Mouse (Mus musculus): ENCODE results near the gene Trim41. TPM values are rescaled to one million over a fixed set of nuclear protein-coding genes. Genes with fewer than 3 reads are reported as not detected.
"Not testable (repeated sequence)": the region's sequence is repeated elsewhere in the genome, so short reads cannot be mapped to it uniquely, and the experiment has no call there.

Gene Trim41
- polyA plus RNA-seq, 1 experiment: 19.9 TPM

- no peak for DNase-seq (ENCODE audit: low read depth, low spot score)
- 85% methylated on average over 10 of the region's 10 CpGs for WGBS
These were observed 21.9 kb upstream of the Trim41 start for GRCm38 (mm10) chr11:48838879-48839680.

GRCm38 (mm10) chr11:48838181-48838797, 21.1 kb upstream of the Trim41 start:
- no peak for DNase-seq (ENCODE audit: low read depth, low spot score)
- 1% methylated on average over 16 of the region's 16 CpGs for WGBS

GRCm38 (mm10) chr11:48837310-48838180, 20.4 kb upstream of the Trim41 start:
- 1% methylated on average over 77 of the region's 77 CpGs for WGBS
- no peak for DNase-seq (ENCODE audit: low read depth, low spot score)

GRCm38 (mm10) chr11:48836990-48837309, 19.8 kb upstream of the Trim41 start:
- no peak for DNase-seq (ENCODE audit: low read depth, low spot score)
- 19% methylated on average over 11 of the region's 11 CpGs for WGBS

GRCm38 (mm10) chr11:48835923-48836322, 18.8 kb upstream of the Trim41 start:
- 79% methylated on average over 6 of the region's 6 CpGs for WGBS
- no peak for DNase-seq (ENCODE audit: low read depth, low spot score)

DNA sequence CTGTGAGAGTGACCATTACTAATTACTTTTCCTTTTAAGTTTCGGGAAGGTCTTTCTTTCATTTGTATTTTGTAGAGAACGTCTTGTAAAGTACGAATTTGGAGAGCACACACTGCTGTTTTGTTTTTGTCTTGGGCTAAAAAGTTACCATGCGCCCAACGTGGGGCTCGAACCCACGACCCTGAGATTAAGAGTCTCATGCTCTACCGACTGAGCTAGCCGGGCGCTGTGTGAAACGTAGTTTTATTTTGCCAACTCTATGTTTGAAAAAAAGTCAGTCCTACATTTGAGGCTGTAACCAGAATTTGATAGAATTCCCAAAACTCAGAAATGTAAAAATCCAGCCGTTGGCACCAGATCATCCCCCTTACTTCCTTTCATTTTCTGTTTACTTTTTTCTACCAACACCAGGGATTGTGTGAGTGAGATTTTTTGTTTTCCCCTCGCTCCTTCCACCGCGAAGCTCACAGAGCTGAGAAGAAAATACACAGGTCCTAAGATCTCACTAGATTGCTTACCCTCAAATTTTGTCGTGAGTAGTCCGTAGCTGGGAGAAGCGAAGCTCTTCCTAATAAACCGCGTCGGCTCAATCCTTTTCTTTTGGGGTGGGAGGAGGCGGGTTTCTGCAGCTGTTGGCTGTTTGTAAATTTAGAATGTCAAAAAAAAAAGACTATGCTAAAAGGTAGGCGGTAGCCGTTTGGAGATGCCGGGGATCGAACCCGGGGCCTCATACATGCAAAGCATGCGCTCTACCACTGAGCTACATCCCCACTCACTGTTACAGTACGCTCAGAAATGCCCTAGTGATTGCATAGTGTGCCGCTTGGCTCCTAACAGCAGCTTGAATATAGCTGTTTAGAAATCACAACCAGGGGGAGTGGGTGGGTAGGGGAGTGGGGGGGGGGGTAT, 16.8 kb upstream of the Trim41 start:
- no peak for DNase-seq (ENCODE audit: low read depth, low spot score)
- WGBS: under 1% methylated on average over 30 of the region's 30 CpGs

DNA sequence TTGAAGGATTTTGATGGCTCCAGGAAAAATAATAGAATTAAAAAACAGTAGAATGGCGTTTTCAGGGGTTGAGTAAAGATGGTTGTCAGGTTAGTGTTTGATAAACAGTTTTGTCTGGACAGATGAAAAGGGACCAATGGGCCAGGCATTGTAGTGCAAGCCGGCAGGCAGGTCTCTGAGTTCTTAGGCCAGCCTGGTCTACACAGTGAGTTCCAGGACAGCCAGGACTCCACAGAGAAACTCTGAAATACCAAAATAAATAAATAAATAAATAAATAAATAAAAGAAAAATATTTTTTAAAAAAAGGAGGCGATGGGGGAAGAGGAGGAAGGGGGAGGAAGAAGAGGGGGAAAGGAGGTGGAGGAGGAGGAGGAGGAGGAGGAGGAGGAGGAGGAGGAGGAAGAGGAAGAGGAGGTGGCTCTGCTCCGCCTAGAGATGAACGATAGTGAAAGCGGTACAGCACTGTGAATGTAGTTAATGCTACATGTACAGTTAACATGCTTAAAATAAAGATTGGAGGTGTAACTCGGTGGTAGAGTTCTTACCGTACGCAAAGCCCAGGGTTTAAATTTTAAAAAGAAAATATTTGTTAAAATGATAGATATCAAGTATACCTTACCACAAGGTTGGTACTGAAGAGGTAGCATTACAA, 16.1 kb upstream of the Trim41 start:
- WGBS: 31% methylated on average over 9 of the region's 9 CpGs
- DNase-seq (ENCODE audit: low read depth, low spot score): no peak

GRCm38 (mm10) chr11:48831273-48831672, 14.1 kb upstream of the Trim41 start:
- DNase-seq (ENCODE audit: low read depth, low spot score): no peak
- 74% methylated on average over 2 of the region's 2 CpGs for WGBS

GRCm38 (mm10) chr11:48830279-48830678, 13.1 kb upstream of the Trim41 start:
- 62% methylated on average over 2 of the region's 2 CpGs for WGBS
- no peak for DNase-seq (ENCODE audit: low read depth, low spot score)

DNA sequence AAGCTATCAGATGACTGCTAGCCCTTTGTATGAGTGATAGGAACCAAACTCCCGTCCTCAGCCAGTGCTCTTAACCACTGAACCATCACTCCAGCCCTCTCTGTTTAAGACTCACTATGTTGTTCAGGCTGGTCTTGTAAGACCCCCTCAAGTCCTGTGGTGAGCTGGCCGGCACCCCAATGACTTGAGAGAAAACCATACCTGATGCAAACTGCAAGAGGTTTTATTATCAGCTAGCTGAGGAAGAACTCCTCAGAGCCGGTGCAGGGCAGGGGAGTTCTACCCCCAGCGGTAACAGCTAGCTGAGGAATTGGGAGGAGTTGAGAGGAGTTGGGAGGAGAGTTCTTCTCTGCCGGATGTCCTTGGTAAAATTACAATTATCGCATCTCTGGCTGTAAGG, 10.8 kb upstream of the Trim41 start:
- WGBS: 86% methylated on average over 6 of the region's 6 CpGs
- no peak for DNase-seq (ENCODE audit: low read depth, low spot score)

DNA sequence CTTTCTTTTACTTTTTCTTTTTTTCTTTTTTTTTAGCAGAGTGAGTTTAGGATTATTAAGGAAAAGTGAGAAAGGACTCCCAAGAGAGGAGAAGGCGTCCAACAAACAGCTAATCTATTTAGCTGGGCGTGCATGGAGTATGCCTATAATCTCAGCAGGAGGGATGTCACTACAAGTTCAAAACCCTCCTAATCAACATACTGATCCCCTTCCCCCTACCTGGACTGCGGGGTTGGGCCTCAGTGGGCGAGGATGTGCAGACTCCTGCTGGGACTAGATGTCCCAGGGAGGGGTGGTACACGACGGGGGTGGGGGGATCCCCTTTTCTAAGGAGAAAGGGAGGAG, 9.6 kb upstream of the Trim41 start:
- no peak for DNase-seq (ENCODE audit: low read depth, low spot score)
- WGBS: 6% methylated on average over 6 of the region's 6 CpGs

DNA sequence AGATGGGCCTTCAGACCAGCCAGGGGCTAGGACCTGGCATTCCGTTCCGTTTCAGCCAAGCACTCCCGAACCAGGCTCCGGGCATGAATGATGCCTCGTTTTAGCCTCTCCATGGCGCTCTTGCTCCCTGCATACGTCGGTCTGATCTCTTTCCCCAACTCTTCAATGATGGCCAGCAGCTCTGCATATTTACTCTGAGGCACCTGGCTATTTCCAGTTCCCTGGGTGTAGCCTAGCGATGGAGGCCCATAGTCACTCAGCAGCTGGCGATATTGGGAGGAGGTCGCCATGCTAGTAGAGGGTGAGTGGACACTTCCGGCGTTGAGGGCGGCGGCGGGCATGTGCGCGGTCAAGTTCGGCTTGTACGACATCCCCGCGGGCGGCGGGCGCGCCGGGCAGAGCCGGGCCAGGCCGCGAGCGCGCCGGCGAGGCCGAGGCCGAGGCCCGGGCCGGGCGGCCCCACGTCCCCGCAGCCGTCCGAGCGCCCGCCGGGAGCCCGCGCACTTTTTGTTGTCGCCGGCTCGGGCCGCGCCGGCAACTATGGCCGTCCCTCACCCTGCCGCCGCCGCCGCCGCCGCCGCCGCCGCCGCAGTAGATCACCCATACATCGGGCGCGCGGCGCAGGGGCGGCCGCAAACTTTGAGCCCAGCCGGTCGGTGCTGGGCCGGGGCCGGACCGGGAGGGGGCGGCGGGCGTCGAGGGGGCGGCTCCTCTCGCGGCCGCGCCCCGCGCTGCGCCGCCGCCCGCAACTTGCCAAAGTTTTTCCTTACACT, 9.0 kb upstream of the Trim41 start, which contains the start of the genes Trim7 and Gm12184:
Gene Trim7 (plus strand): TSS at position 162 of the 773 bp plus-strand sequence.
Gene Gm12184 (minus strand): TSS at position 677 of the 773 bp plus-strand sequence.
- WGBS: under 1% methylated on average over 65 of the region's 92 CpGs
- not testable (repeated sequence) for DNase-seq (ENCODE audit: low read depth, low spot score)

GRCm38 (mm10) chr11:48824311-48824830, 7.2 kb upstream of the Trim41 start:
- 30% methylated on average over 22 of the region's 22 CpGs for WGBS
- DNase-seq (ENCODE audit: low read depth, low spot score): no peak

DNA sequence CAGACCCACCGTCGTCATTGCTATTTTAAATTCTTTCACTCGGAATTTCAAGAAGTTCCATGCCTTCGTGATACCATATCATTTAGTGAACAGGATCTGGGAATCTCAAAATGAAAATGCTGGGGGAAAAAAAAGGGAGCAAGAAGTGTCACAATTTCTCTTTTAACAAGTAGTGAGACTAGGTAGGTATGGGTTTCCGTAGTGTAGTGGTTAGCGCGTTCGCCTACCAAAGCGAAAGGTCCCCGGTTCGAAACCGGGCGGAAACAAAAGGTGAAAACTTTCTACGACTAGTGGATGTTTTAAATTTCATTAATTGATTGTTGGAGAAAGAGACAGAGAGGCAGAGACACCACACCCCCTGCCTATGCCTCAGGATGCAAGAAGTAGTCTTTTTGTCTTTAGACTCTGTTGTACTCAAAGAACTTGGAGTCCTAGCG, 6.4 kb upstream of the Trim41 start:
- no peak for DNase-seq (ENCODE audit: low read depth, low spot score)
- WGBS: 3% methylated on average over 15 of the region's 15 CpGs

DNA sequence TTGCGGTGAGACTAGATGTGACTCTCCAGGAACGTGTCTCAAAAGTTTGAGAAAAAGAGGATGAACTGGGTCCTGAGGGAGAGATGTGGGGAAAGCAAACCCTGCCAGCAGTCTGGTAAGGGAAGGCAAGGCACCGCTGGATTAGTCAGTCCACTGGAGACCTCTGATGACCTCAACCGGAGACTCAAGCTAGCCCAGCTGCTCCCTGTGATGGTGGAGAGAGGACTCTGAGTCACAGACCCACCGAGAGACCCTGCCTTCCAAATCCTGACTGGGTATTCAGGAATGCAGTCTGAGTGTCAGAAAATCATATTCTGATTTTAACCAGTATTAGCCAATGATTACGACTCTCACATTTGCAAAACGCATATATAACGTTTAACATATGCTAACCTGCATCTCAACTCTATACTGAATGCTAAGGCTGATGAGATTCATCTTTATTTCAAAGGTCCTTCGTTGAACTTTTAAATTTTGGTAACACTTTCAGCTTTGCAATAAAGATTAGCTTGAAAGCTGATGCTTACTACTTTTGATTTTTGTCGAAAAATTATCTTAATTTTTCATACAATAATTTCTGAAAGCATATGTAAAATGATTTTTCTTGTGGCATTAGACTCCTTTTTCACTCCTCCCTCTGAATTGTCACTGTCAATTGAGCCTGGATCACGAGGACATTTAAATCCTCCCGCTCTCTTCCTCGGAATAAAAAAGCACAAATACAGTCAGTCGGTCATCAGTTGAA, 5.8 kb upstream of the Trim41 start:
- no peak for DNase-seq (ENCODE audit: low read depth, low spot score)
- 46% methylated on average over 14 of the region's 14 CpGs for WGBS

GRCm38 (mm10) chr11:48821299-48821698, 4.1 kb upstream of the Trim41 start:
- WGBS: 89% methylated on average over 14 of the region's 14 CpGs
- not testable (repeated sequence) for DNase-seq (ENCODE audit: low read depth, low spot score)

DNA sequence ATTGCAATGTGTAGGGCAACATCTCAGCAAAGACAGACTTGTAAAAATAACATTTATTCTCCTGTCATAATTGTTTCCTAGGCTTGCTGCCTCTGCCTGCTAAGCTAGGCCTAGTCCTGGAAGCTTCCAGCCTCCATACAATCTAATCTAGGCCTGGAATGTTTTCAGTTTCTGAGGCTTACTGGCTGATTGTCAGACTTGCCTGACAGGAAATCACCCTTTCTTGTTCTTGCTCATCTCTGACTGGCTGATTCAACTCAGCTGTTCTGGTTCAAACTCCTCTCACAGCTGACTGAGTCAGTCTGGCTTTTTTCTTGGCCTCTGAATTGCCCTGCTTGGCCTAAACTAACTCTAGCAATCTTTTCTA, 3.1 kb upstream of the Trim41 start:
- no peak for DNase-seq (ENCODE audit: low read depth, low spot score)

All from large intestine, adult 2 months (tissue).